Comparison of ENCODE assay signal across 8 mouse cellular contexts in genomic region chr7:99988725-99989124, GRCm38 (mm10). TPM values are rescaled to one million over a fixed set of nuclear protein-coding genes. Genes with fewer than 3 reads are reported as not detected.
A peak's percentile ranks its signal among the peaks of the same experiment; 100 is the strongest.
DNase-seq lines count a peak whose midpoint lies in the region; ATAC-seq and TF ChIP-seq lines count a peak whose summit lies in the region.

No protein-coding gene starts in this region.

- H3K27me3 ChIP-seq in cerebellum, adult 2 months (ENCODE audit: control insufficient read depth, insufficient read depth, low read length): no peaks in the 10 kb centered on the region
- no peaks in the 10 kb centered on the region for H3K27me3 ChIP-seq in forebrain, embryonic 16.5 days (replicated peaks; ENCODE audit: control insufficient read depth, insufficient read depth, low read length)
- no peaks in the 10 kb centered on the region for H3K27me3 ChIP-seq in hindbrain, postnatal 0 days (ENCODE audit: insufficient read depth, low read length)
- H3K27me3 ChIP-seq in limb, embryonic 11.5 days (ENCODE audit: control insufficient read depth, insufficient read depth, low read length): no peaks in the 10 kb centered on the region
- no peaks in the 10 kb centered on the region; the same call in 1 of the 2 replicates for H3K27me3 ChIP-seq in stomach, embryonic 15.5 days (replicated peaks)

- DNase-seq in spleen, adult 12 weeks (ENCODE audit: low spot score): peak; percentile 32
- no peak for DNase-seq in spleen, postnatal 36 days (ENCODE audit: low spot score in 2 of 2)
- DNase-seq in cerebellum, adult 2 months: peak; percentile 70 to 80
- peak; percentile 88 for DNase-seq in hindbrain, postnatal 0 days (ENCODE audit: low spot score)
- peak; percentile 86 for DNase-seq in limb, embryonic 11.5 days (ENCODE audit: low spot score)

- no peaks in the 10 kb centered on the region for H3K36me3 ChIP-seq in forebrain, embryonic 16.5 days (ENCODE audit: control insufficient read depth, insufficient read depth)
- H3K36me3 ChIP-seq in hindbrain, postnatal 0 days (ENCODE audit: insufficient read depth, low read length): no peaks in the 10 kb centered on the region
- no peaks in the 10 kb centered on the region for H3K36me3 ChIP-seq in limb, embryonic 11.5 days (ENCODE audit: control insufficient read depth, insufficient read depth, low read length)
- H3K36me3 ChIP-seq in stomach, embryonic 15.5 days: no peaks in the 10 kb centered on the region

- H3K4me2 ChIP-seq in forebrain, embryonic 16.5 days (ENCODE audit: low read length): no peak overlapping the region
- no peak overlapping the region for H3K4me2 ChIP-seq in hindbrain, postnatal 0 days (ENCODE audit: low read depth, low read length)
- no peak overlapping the region for H3K4me2 ChIP-seq in limb, embryonic 11.5 days (ENCODE audit: low read depth, severe bottlenecking)
- no peak overlapping the region for H3K4me2 ChIP-seq in stomach, embryonic 15.5 days

- H3K4me3 ChIP-seq in cerebellum, adult 2 months (replicated peaks; ENCODE audit: insufficient read depth, low read depth, low read length): no peak overlapping the region
- H3K4me3 ChIP-seq in forebrain, embryonic 16.5 days (replicated peaks; ENCODE audit: low read length): no peak overlapping the region
- no peak overlapping the region for H3K4me3 ChIP-seq in hindbrain, postnatal 0 days (ENCODE audit: low read length)
- H3K4me3 ChIP-seq in limb, embryonic 11.5 days (ENCODE audit: low read depth, low read length): no peak overlapping the region
- no peak overlapping the region for H3K4me3 ChIP-seq in stomach, embryonic 15.5 days (replicated peaks)

- no peak for TF ChIP-seq POLR2A in cerebellum, adult 2 months (IDR thresholded peaks at IDR 0.05; ENCODE audit: borderline replicate concordance, insufficient read depth, low read length)

- H3K4me1 ChIP-seq in cerebellum, adult 2 months (ENCODE audit: control insufficient read depth, insufficient read depth, low read length): no peaks in the 10 kb centered on the region
- no peaks in the 10 kb centered on the region for H3K4me1 ChIP-seq in forebrain, embryonic 16.5 days (replicated peaks; ENCODE audit: control insufficient read depth, insufficient read depth, low read length)
- no peaks in the 10 kb centered on the region for H3K4me1 ChIP-seq in hindbrain, postnatal 0 days (ENCODE audit: insufficient read depth, low read length)
- no peaks in the 10 kb centered on the region for H3K4me1 ChIP-seq in limb, embryonic 11.5 days (ENCODE audit: control insufficient read depth, insufficient read depth, low read length)
- H3K4me1 ChIP-seq in stomach, embryonic 15.5 days: no peaks in the 10 kb centered on the region

- 1% methylated on average over 4 of the region's 4 CpGs for WGBS in cerebellum, adult 2 months
- under 1% methylated on average over 4 of the region's 4 CpGs for WGBS in forebrain, embryonic 16.5 days
- 2% methylated on average over 4 of the region's 4 CpGs for WGBS in hindbrain, postnatal 0 days
- WGBS in limb, embryonic 11.5 days: 10% methylated on average over 4 of the region's 4 CpGs
- WGBS in stomach, embryonic 15.5 days: 9% methylated on average over 4 of the region's 4 CpGs

- ATAC-seq in forebrain, embryonic 16.5 days: peak; percentile 64; the same call in 1 of the 2 replicates
- ATAC-seq in hindbrain, postnatal 0 days: peak; percentile 81
- ATAC-seq in limb, embryonic 11.5 days (ENCODE audit: insufficient number of reproducible peaks, low FRiP score, low TSS enrichment, low read depth): 0 out of 2 replicates have a peak, but pooled peaks have one; percentile 62
- 0 out of 2 replicates have a peak, but pooled peaks have one; percentile 44 for ATAC-seq in monocyte, adult 5-6 weeks (replicated peaks; ENCODE audit: insufficient number of reproducible peaks, low FRiP score, low TSS enrichment, poor library complexity, severe bottlenecking)
- ATAC-seq in stomach, embryonic 15.5 days (ENCODE audit: insufficient read depth, low FRiP score, low read depth): 0 out of 2 replicates have a peak, but pooled peaks have one; percentile 59

- no peaks in the 10 kb centered on the region for H3K9me3 ChIP-seq in forebrain, embryonic 16.5 days (ENCODE audit: control insufficient read depth, low read length)
- no peaks in the 10 kb centered on the region for H3K9me3 ChIP-seq in hindbrain, postnatal 0 days (ENCODE audit: low read length)
- H3K9me3 ChIP-seq in limb, embryonic 11.5 days (ENCODE audit: control insufficient read depth, low read length): no peaks in the 10 kb centered on the region
- no peaks in the 10 kb centered on the region for H3K9me3 ChIP-seq in stomach, embryonic 15.5 days

- no peak overlapping the region for H3K9ac ChIP-seq in forebrain, embryonic 16.5 days (replicated peaks; ENCODE audit: low read depth, low read length)
- no peak overlapping the region for H3K9ac ChIP-seq in hindbrain, postnatal 0 days (replicated peaks; ENCODE audit: low read length)
- H3K9ac ChIP-seq in limb, embryonic 11.5 days (ENCODE audit: low read length): no peak overlapping the region
- no peak overlapping the region for H3K9ac ChIP-seq in stomach, embryonic 15.5 days

- no peak overlapping the region for H3K27ac ChIP-seq in cerebellum, adult 2 months (ENCODE audit: insufficient read depth, low read length)
- no peak overlapping the region for H3K27ac ChIP-seq in forebrain, embryonic 16.5 days (ENCODE audit: low read length)
- no peak overlapping the region for H3K27ac ChIP-seq in hindbrain, postnatal 0 days
- no peak overlapping the region for H3K27ac ChIP-seq in limb, embryonic 11.5 days (replicated peaks; ENCODE audit: low read depth, low read length)
- H3K27ac ChIP-seq in stomach, embryonic 15.5 days: no peak overlapping the region

- peak; percentile 91 for TF ChIP-seq CTCF in cerebellum, adult 2 months (IDR thresholded peaks at IDR 0.05; ENCODE audit: borderline replicate concordance, insufficient read depth, low read depth, low read length)
- TF ChIP-seq CTCF in hindbrain, postnatal 0 days (IDR thresholded peaks at IDR 0.05; ENCODE audit: low read depth): peak; percentile 97

RNA-seq across cellular contexts. Expression of gene Rnf169, which starts 8.5 kb away (rescaled TPM):
- 8.1 and 8.7 TPM in 2 replicates for polyA plus RNA-seq in cerebellum, adult 2 months (2012; rRNA removed)
- polyA plus RNA-seq in forebrain, embryonic 16.5 days (2015; fragmentation: Nextera tagmentation; extraction: Ambion mirVana): 5.5 TPM in 2 replicates
- 13.9 and 14.2 TPM in 2 replicates for total RNA-seq in hindbrain, postnatal 0 days (2014; rRNA removed)
- polyA plus RNA-seq in hindbrain, postnatal 0 days (2015; fragmentation: Nextera tagmentation; extraction: Ambion mirVana): 2.6 and 2.7 TPM in 2 replicates
- polyA plus RNA-seq in limb, embryonic 11.5 days (2014; fragmentation: Nextera tagmentation; extraction: Ambion mirVana): 7.2 and 7.9 TPM in 2 replicates
- total RNA-seq in monocyte, adult 5-6 weeks (2017): 19.5 to 62.6 TPM (median 41.4 TPM) in 3 replicates
- polyA plus RNA-seq in stomach, embryonic 15.5 days (2015; fragmentation: Nextera tagmentation; extraction: Ambion mirVana): 4.8 and 4.9 TPM in 2 replicates

RNA-seq across cellular contexts. Expression of gene Chrdl2, which starts 17.2 kb away (rescaled TPM):
- polyA plus RNA-seq in cerebellum, adult 2 months (2012; rRNA removed): 0.79 and 1.3 TPM in 2 replicates
- 0.16 and 0.30 TPM in 2 replicates for polyA plus RNA-seq in forebrain, embryonic 16.5 days (2015; fragmentation: Nextera tagmentation; extraction: Ambion mirVana)
- 0.43 and 1.8 TPM in 2 replicates for total RNA-seq in hindbrain, postnatal 0 days (2014; rRNA removed)
- 1.8 and 2.2 TPM in 2 replicates for polyA plus RNA-seq in hindbrain, postnatal 0 days (2015; fragmentation: Nextera tagmentation; extraction: Ambion mirVana)
- 1.2 and 1.4 TPM in 2 replicates for polyA plus RNA-seq in limb, embryonic 11.5 days (2014; fragmentation: Nextera tagmentation; extraction: Ambion mirVana)
- not detected in 3 replicates for total RNA-seq in monocyte, adult 5-6 weeks (2017)
- polyA plus RNA-seq in stomach, embryonic 15.5 days (2015; fragmentation: Nextera tagmentation; extraction: Ambion mirVana): 0.94 and 1.0 TPM in 2 replicates

Comparison
In these comparisons a context has a peak if more than half of its experiments do, and no peak if none do; other contexts are left out.
1. DNase-seq: peak in spleen, adult 12 weeks (single experiment), cerebellum, adult 2 months (2 of 2), hindbrain, postnatal 0 days (single experiment) and limb, embryonic 11.5 days (single experiment); none in spleen, postnatal 36 days (0 of 2).
2. Peak in every context shown above with its lines, with median percentiles within 50 percentile points of each other: ATAC-seq.